Mouse (Mus musculus) bone marrow macrophage, adult 2 months (primary cell): Measurements from ENCODE around the gene Serping1.

Experiments
- CTCF ChIP-seq: IDR thresholded peaks from 2 replicates; pipeline ENCODE4 v1.5.1; 2012; ENCODE audit warnings: low read depth, mild to moderate bottlenecking, low read length, moderate library complexity
- POLR2A ChIP-seq: IDR thresholded peaks from 2 replicates; pipeline ENCODE4 v1.6.1; 2012; ENCODE audit warnings: mild to moderate bottlenecking, low read depth, low read length, borderline replicate concordance

DNA sequence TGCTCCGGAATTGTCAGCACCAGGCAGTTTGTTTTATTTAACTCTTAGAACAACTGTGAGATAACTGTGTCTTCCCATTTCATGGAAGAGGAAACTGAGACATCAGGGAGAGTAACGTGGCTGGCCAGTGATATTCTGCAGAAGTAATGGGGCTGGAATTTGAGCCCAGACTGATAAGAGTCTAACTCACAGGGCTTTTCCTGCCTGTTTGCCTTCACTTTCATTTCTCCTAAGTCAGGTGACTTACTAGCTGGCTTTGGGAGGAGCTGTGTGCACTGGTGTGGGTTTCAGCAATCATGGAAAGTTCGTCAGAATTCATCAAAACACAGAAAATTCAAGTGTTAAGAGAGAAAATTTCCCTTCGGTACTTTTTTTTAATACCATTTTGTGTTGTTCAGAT lies 25.1 kb upstream of the Serping1 start:
- TF ChIP-seq CTCF (no peak), POLR2A (no peak)
